Mouse (Mus musculus) gastrocnemius, adult 8-10 months (tissue): ENCODE data around the gene Bcr. TPM values are rescaled to one million over a fixed set of nuclear protein-coding genes. Genes with fewer than 3 reads are reported as not detected.

Experiments
- DNase-seq, 2 experiments: peaks; one replicate each; pipeline ENCODE4 v3.0.0; 2022; ENCODE audit warnings: low spot score in 2 of 2
- total RNA-seq, 4 experiments: library from RNA; stranded (reverse); gene quantifications; 2 replicates each; pipeline ENCODE4 v1.2.4; 2022

Bcr gene
- total RNA-seq, 4 experiments from 2014 or later: 3.5 to 5.5 (median 4.7) TPM

DNA sequence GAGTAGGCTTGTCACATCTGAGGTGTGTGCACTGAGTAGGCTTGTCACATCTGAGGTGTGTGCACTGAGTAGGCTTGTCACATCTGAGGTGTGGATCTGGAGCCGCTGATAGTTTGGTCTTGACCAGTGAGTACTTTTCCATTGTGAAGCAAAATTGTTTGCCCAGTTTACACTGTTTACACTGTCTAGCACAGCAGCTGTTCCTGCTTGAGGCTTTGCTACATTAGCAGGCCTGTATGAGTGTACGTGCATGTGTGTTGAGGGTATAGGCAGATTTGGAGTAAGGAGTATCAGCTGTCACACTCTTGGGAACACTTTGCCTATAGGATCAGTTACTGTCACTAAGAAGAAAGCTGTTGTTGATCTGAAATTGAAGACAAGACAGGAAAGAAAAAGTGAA, 173.1 kb downstream of the Bcr start:
- DNase-seq: no peak

Other genes starting within 250 kb of the Bcr start
- under 1 TPM; 0.19 to 0.94 (median 0.37) TPM for gene Gnaz, start 93.4 kb upstream of the Bcr start, total RNA-seq
- not detected for gene Rsph14, start 28.0 kb upstream of the Bcr start, total RNA-seq
- gene Rab36, start 23.5 kb upstream of the Bcr start, total RNA-seq: 1 to 10 TPM in 1 of 4 experiments, under 1 TPM in 3; 0.10 to 1.0 (median 0.19) TPM
- gene Specc1l, start 151.5 kb downstream of the Bcr start, total RNA-seq: 10 to 100 TPM; 38.2 to 51.2 (median 44.4) TPM